Comparison of ENCODE assay signal across 8 mouse cellular contexts in genomic region chr2:59438479-59438935, GRCm38 (mm10). TPM values are rescaled to one million over a fixed set of nuclear protein-coding genes. Genes with fewer than 3 reads are reported as not detected.
DNase-seq lines count a peak whose midpoint lies in the region.

No protein-coding gene starts in this region.

- DNase-seq in right cerebral cortex, adult 18-20 months = peak; percentile 66
- DNase-seq in right cerebral cortex, postnatal 14 days = no peak
- DNase-seq in cerebellum, postnatal 14 days = peak; percentile 73 to 81
- peak; percentile 30 to 65 for DNase-seq in frontal cortex, postnatal 25 days (ENCODE audit: low spot score in 2 of 2)
- peak; percentile 54 for DNase-seq in hindlimb bud, embryonic 11.5 days (ENCODE audit: extremely low spot score, low read depth, low spot score)
- DNase-seq in left cerebral cortex, adult 18-20 months (ENCODE audit: low spot score in 2 of 2) = peak; percentile 46 to 62
- peak; percentile 81 to 84 for DNase-seq in right cerebral cortex, postnatal 10 days (ENCODE audit: low spot score in 2 of 2)

- H3K36me3 ChIP-seq in macrophage (ENCODE audit: inconsistent target) = no peaks in the 10 kb centered on the region

- H3K27ac ChIP-seq in macrophage = peak overlapping the region; percentile 15; the same call in 1 of the 2 replicates

- H3K4me3 ChIP-seq in macrophage (ENCODE audit: inconsistent target) = peak overlapping the region; percentile 21; the same call in 1 of the 2 replicates

- H3K79me2 ChIP-seq in macrophage (ENCODE audit: inconsistent target) = no peaks in the 10 kb centered on the region

- 7% methylated on average over 10 of the region's 10 CpGs for WGBS in macrophage (ENCODE audit: missing documents)

RNA-seq across cellular contexts. Expression of gene Dapl1, which starts 45.9 kb away (rescaled TPM):
- total RNA-seq in left cerebral cortex, adult 18-20 months (2021) = 1 to 10 TPM; 1.7 to 2.6 TPM
- not detected for total RNA-seq in macrophage (2018; cell fraction: chromatin; rRNA removed)
- not detected for total RNA-seq in macrophage (2018; cell fraction: cytosol; rRNA removed)
- not detected for total RNA-seq in macrophage (2018; cell fraction: nucleus; rRNA removed)
- not detected in 3 replicates for polyA plus RNA-seq in macrophage (2018)
